Mouse (Mus musculus) left cerebral cortex, adult 2 months (tissue): Measurements from ENCODE around the gene Ptprz1. TPM values are rescaled to one million over a fixed set of nuclear protein-coding genes. Genes with fewer than 3 reads are reported as not detected.

ENCODE experiments used
- DNase-seq, 2 experiments: peaks; one replicate each; pipeline ENCODE4 v3.0.0; 2021 to 2022; ENCODE audit warnings: low spot score in 2 of 2, mixed read lengths in 1 of 2; ENCODE audit errors: extremely low spot score in 1 of 2
- H3K27ac ChIP-seq: fragments of 200-600 bp; 2 replicates; pipeline ENCODE4 v1.8.1; 2022
- H3K4me3 ChIP-seq: fragments of 200-600 bp; 2 replicates; pipeline ENCODE4 v1.8.1; 2022
- CTCF ChIP-seq: fragments of 200-600 bp; IDR thresholded peaks from 2 replicates; pipeline ENCODE4 v1.8.1; 2022; ENCODE audit warnings: antibody characterized with exemption, mild to moderate bottlenecking, moderate library complexity
- intact Hi-C: fragments of 180-260 bp; cut with DNase I; formaldehyde crosslinking; loops from one replicate; pipeline ENCODE4 v1.15.1; 2025
- total RNA-seq, 2 experiments: library from RNA; stranded (reverse); gene quantifications; 2 replicates each; pipeline ENCODE4 v1.2.3; 2021

Ptprz1 gene
- total RNA-seq, 2 experiments from 2014 or later: 109 to 115 TPM

GRCm38 (mm10) chr6:22922880-22923279 is 47.6 kb downstream of the Ptprz1 start:
- DNase-seq: no peak
- Histone ChIP-seq H3K4me3 (no peak overlapping the region), H3K27ac (no peak overlapping the region)
- no peak for TF ChIP-seq CTCF
- intact Hi-C loops: no loop called here

- DNase-seq: no peak
- Histone ChIP-seq H3K4me3 (no peak overlapping the region), H3K27ac (no peak overlapping the region)
- intact Hi-C loops: no loop called here
- no peak for TF ChIP-seq CTCF
These were observed 57.5 kb downstream of the Ptprz1 start for GRCm38 (mm10) chr6:22932768-22933265.

GRCm38 (mm10) chr6:22937126-22937525 is 61.8 kb downstream of the Ptprz1 start:
- Histone ChIP-seq H3K27ac (no peak overlapping the region), H3K4me3 (no peak overlapping the region)
- intact Hi-C loops: no loop called here
- TF ChIP-seq CTCF: no peak
- DNase-seq: no peak

GRCm38 (mm10) chr6:22937526-22937925 is 62.2 kb downstream of the Ptprz1 start:
- TF ChIP-seq CTCF: no peak
- intact Hi-C loops: no loop called here
- no peak overlapping the region for H3K4me3 ChIP-seq
- DNase-seq: no peak
- no peak overlapping the region for H3K27ac ChIP-seq

- TF ChIP-seq CTCF: no peak
- Histone ChIP-seq H3K27ac (no peak overlapping the region), H3K4me3 (no peak overlapping the region)
- no peak for DNase-seq
- intact Hi-C loops: no loop called here
These were observed 68.9 kb downstream of the Ptprz1 start for GRCm38 (mm10) chr6:22944191-22944590.

GRCm38 (mm10) chr6:22963374-22963773 is 88.1 kb downstream of the Ptprz1 start:
- intact Hi-C loops: no loop called here
- Histone ChIP-seq H3K4me3 (no peak overlapping the region), H3K27ac (no peak overlapping the region)
- no peak; the same call in 1 of the 2 replicates for TF ChIP-seq CTCF
- no peak for DNase-seq

GRCm38 (mm10) chr6:22968073-22968472 is 92.8 kb downstream of the Ptprz1 start:
- no peak overlapping the region for H3K4me3 ChIP-seq
- peak; percentile 54 for TF ChIP-seq CTCF
- H3K27ac ChIP-seq: no peak overlapping the region
- intact Hi-C loops: no loop called here
- no peak for DNase-seq

GRCm38 (mm10) chr6:22983769-22984519 is 108.6 kb downstream of the Ptprz1 start:
- peak; percentile 47 for TF ChIP-seq CTCF
- Histone ChIP-seq H3K4me3 (no peak overlapping the region), H3K27ac (no peak overlapping the region)
- intact Hi-C loops: loop anchor here (2.0 to 5.0 kb wide), 4 partner anchors 467 to 862 kb away; no protein-coding TSS in a partner anchor
- no peak for DNase-seq

GRCm38 (mm10) chr6:22984520-22985154 is 109.3 kb downstream of the Ptprz1 start:
- DNase-seq: no peak
- intact Hi-C loops: loop anchor here (5.0 kb wide), 3 partner anchors 467 to 862 kb away; no protein-coding TSS in a partner anchor
- H3K4me3 ChIP-seq: no peak overlapping the region
- H3K27ac ChIP-seq: no peak overlapping the region
- no peak for TF ChIP-seq CTCF

GRCm38 (mm10) chr6:23003152-23003551 is 127.8 kb downstream of the Ptprz1 start:
- H3K4me3 ChIP-seq: no peak overlapping the region
- DNase-seq: no peak
- intact Hi-C loops: loop anchor here (10.0 kb wide), 1 partner anchor 452 kb away; no protein-coding TSS in a partner anchor
- no peak overlapping the region for H3K27ac ChIP-seq
- peak; percentile 50 for TF ChIP-seq CTCF

GRCm38 (mm10) chr6:23014988-23015613 is 139.8 kb downstream of the Ptprz1 start:
- intact Hi-C loops: no loop called here
- Histone ChIP-seq H3K4me3 (no peak overlapping the region), H3K27ac (no peak overlapping the region)
- TF ChIP-seq CTCF: no peak
- DNase-seq: no peak

GRCm38 (mm10) chr6:23028251-23028650 is 152.9 kb downstream of the Ptprz1 start:
- no peak for DNase-seq
- H3K4me3 ChIP-seq: no peak overlapping the region
- no peak overlapping the region for H3K27ac ChIP-seq
- no peak for TF ChIP-seq CTCF
- intact Hi-C loops: no loop called here
